Mouse (Mus musculus) mesoderm, embryonic 11.5 days (tissue): Measurements from ENCODE around the gene Cfap100.

Source experiments
- DNase-seq: peaks from one replicate; pipeline ENCODE4 v3.0.0-alpha.2; 2012; ENCODE audit warnings: low read depth, low spot score

The Cfap100 gene

GRCm38 (mm10) chr6:90428380-90428974 is at the start of gene Cfap100:
Cfap100 (minus strand) TSS chr6:90428797.
- peak; percentile 76 for DNase-seq

DNA sequence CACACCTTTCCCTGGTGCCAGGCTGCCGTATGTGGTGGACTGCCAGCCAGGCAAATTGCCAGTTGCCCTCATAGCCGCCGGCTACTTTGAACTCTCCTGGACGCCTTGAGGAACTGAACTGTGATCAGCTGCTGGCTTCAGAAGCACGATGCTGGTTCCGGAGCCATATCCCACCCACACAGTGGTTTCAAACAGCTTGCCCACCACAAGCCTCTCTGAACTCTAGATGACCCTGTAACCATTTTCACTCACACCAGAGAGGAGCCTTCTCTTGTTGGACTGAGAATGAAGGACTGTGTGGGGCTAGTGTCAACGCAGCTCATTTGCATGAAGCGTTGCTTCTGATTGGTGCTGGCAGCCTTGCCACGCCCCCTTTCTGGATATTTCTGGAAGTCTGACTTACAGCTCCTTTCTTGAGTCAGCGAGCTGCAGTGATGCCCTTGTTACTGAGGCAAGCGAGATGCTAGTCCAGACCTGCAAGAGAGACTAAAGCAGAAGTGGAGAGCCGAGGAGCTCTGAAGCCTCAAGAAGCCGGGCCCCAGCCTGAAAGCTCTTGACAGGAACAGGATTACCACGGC is 48.4 kb upstream of the Cfap100 start:
- peak; percentile 27 for DNase-seq

DNA sequence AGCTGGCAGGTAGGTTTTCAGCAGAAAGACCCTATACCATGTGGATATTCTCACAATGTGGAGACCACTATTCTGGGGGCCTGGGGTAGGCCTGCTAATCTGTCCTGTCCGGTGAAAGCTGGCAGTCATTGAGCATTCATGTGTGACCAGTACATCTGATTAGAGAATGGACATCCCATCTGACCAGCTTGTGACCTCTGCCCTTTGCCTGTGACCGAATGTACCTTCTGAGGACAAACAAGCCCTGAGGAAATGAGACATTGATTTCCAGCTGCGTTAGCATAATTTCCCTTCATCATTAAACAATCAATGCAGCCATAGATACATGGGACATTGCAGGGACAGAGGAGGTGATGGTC is 47.2 kb upstream of the Cfap100 start:
- no peak for DNase-seq

DNA sequence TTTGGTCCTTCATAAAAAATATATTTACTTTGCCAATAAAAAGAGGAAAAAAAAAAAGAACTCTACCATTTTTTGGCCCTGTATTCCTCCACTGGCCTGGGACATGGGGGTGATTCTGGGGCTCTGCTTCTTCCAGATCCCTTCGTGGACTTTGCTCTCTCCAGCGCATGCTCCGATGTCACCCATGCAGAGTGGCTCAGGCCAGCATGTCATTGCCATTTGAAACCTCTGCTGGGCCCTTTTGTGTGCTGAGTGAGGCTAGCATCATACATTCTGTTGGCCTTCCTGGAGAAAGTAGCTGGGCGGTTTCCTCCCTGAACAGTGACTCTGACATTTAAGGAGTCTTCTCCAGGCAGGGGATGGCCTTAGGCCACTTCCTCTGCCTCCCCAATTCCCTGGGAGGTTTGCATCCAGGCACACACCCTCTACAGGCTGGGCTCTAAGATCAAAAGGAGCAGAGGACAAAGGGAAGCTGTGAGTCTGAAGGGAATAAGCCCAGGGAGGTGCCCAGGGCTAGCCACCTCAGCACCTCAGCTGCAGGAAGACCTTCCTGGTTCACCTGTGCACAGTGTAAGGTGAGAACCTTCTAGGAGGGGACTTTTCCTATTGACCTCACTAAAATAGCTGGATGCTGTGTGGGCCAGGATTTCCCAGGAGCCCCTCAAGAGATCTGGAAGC is 46.7 kb upstream of the Cfap100 start:
- DNase-seq, result no peak

DNA sequence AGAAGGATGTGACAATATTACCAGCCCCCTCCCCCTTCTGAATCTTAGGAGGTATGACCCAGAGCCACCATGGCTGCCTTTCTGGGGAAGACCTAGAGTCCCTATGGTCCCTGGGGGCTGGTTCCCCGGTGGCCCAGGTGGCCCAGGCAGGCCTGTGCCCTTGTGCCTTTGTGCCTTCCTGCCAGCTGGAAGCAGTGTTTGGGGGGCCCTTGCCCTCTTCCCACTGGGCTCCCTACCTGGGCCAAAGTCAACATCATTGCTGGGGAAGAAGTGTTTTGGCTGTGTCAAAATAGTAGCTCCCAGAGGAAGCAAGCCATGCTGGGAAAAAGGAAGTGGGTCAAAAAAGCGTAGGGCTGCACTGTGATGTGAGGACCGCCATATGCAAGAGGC is 45.8 kb upstream of the Cfap100 start:
- DNase-seq, result no peak

DNA sequence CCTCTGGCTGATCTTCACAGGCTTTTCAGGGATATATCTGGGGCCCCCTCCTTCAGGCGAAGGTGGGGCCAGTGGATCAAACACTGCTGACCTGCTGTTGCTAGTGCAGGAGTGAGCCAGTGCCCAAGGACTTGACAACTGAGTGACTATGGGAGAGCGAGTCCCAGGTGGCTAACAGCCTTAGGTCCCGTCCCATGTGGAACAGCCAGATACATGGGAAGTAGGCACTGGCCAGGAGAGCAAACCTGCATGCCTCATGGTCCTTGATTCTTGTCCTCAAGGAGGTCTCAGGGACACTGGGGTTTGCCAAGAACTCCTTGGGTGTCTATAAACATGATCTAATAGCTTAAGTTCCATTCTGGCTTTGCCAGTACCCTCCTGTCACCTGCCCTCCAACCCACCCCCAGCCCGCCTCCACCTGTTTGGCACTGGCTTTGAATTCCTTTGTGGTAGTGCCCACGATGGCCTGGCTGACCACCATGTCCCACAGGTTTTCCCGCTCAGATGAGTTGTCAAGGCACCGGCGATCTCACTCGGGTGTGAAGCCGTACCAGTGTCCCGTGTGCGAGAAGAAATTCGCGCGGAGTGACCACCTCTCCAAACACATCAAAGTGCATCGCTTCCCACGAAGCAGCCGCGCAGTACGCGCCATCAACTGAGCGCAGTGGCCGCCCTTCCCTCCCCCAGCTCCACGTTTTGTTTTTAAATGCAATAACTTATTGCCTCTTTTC is 45.2 kb upstream of the Cfap100 start:
- no peak for DNase-seq

DNA sequence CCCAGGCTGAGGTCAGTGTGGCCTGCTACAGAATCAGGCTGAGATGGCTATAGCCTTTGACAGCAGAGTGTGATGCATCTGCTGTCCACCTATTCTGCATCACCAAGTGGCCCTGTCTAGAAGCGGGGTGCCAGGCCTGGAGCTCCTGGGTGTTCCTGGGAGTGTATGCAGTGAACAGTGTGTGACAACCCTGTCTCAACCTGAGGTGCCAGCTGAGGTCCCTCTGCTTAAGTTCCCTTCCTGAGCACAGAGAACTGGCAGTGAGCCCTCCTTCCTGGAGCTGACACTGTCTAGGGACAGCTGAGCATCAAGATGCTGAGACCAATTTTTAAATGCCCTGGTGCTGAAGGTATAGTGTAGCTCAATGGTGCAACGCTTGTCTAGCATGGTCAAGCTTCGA is 44.1 kb upstream of the Cfap100 start:
- no peak for DNase-seq

DNA sequence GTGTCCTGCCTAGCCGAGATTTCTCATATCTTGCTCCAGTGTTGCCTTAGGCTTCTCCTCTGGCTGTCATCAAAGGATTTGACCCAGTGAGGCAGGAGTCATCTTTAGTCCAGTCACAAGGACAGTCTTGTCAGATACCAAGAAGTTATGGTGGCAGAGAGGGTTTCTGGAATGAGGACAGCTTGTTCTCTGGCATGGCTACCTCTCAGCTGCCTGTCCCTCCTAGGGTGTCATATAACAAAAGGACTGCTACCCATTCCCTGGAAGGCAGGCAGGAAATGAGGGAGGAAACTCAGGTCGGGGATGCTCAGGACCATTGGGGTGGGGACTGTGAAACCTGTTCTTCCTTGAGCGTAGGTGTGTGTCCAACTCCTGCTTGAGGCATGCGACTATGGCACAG is 43.5 kb upstream of the Cfap100 start:
- DNase-seq, result no peak

GRCm38 (mm10) chr6:90470947-90471541 is 42.4 kb upstream of the Cfap100 start:
- peak; percentile 14 for DNase-seq

DNA sequence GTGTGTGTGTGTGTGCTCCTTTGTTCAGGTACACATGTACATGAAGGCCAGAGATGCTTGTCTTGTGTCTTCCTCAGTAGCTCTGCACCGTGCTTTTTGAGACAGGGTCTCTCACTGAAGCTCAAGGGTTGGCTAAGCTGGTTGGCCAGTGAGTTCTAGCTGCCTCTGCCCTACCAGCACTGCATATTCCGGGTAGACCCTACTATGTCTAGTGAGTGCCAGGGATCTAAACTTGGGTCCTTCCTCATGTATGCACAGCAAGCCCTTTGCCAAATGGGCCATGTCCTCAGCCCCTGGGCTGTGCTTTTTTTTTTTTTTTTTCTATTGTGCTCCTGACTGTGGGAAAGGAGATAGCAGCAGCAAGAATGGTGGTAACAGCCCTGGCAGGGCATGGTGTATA is 41.7 kb upstream of the Cfap100 start:
- no peak for DNase-seq

- DNase-seq, result no peak
These were observed 40.4 kb upstream of the Cfap100 start for GRCm38 (mm10) chr6:90469041-90469440.

GRCm38 (mm10) chr6:90468216-90468615 is 39.6 kb upstream of the Cfap100 start:
- DNase-seq, result no peak

DNA sequence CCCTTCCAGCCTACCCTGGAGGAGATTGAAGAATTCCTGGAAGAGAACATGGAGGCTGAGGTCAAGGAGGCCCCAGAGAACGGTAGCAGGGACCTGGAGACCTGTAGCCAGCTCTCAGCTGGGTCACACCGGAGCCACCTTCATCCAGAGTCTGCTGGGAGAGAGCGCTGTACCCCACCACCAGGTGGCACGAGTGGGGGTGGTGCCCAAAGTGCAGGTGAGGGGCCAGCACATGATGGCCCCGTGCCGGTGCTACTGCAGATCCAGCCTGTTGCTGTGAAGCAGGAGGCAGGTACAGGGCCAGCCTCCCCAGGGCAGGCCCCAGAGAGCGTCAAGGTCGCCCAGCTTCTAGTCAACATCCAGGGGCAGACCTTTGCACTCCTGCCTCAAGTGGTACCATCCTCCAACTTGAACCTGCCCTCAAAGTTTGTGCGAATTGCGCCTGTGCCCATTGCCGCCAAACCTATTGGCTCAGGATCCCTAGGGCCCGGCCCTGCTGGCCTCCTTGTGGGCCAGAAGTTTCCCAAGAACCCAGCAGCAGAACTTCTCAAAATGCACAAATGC is 38.3 kb upstream of the Cfap100 start:
- DNase-seq, result no peak

DNA sequence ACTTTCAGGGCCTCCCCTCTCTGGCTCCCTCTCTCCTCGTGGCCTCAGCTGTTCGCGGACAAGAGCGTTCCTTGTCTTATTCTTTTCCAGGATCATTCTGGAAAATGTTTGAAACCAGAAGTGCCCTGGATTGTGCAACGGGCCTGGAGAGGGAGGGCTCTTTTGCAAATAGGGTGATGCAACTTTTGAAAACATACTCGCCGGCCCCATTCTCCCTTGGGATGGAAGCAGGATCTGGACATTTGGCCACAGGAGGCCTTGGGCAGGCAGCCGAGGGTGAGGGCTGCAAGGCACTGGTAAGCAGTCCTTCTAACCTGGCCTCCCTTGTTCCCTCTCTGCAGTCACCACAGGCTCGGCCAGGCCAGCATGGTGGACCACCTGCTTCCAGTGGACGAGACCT is 37.5 kb upstream of the Cfap100 start:
- DNase-seq, result no peak

DNA sequence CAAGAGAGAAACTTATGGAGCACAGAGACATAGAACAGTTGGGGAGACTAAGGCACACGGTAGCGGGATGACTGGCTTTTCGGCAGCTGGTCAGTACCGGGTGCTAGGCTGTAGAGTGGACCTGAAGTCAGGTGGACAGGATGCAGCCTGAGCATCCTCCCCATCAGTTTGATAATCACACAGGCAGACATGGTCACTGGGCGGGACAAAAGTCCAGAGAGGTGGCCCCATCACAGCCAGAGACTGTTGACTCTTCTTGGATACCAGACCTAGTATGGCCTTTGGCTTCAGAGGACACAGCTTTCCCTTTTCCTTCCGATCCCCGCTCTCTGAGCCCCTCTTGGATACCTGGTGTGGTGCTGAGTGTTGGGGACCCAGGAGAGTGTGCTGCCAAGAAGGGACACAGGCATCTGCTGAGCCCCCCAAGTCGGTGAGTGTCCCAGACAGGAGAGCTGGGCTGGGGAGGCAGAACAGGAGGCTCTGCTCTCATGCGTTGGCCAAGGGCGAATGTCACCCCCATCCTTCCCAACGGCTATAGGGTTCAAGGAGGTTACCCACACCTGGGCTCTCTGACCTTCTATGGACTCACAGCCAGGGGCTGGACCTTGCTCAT is 36.5 kb upstream of the Cfap100 start:
- DNase-seq, result no peak

GRCm38 (mm10) chr6:90463890-90464421 is 35.4 kb upstream of the Cfap100 start:
- peak; percentile 15 for DNase-seq

- peak; percentile 67 for DNase-seq
These were observed 34.7 kb upstream of the Cfap100 start for GRCm38 (mm10) chr6:90463228-90463862.

DNA sequence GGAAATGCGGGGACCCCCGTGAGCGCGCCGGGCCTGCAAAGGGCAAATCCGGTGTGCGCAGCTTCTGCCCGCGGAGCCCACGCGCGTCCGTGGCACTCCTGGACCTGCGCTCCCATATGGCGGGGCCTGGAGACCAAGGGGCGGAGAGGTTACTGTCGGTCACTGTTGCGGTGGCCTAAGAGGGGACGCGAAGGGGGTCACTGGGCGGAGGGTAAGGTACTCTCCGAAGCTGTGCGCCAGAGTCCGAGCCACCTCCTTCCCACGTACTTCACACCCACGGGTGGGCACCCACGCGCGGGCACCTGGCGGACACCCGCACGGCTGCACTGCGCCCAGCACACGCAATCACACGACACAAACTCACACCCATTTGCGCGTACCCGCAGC is 34.2 kb upstream of the Cfap100 start:
- DNase-seq, result peak; percentile 12

GRCm38 (mm10) chr6:90462181-90462706 is 33.6 kb upstream of the Cfap100 start, which contains the start of gene Klf15:
Klf15 (plus strand) TSS chr6:90462576.
- DNase-seq, result peak; percentile 79

- no peak for DNase-seq
These were observed 33.2 kb upstream of the Cfap100 start for GRCm38 (mm10) chr6:90461771-90462170.
